Mouse (Mus musculus) heart, postnatal 0 days (tissue): Measurements from ENCODE around the gene A930004D18Rik.

Experiments
- CTCF ChIP-seq: IDR thresholded peaks from 2 replicates; pipeline ENCODE4 v1.5.1; 2016; ENCODE audit warnings: antibody characterized with exemption, control low read depth, low read depth
- EP300 ChIP-seq: IDR thresholded peaks from 2 replicates; pipeline ENCODE4 v1.6.1; 2016; ENCODE audit warnings: antibody characterized with exemption, low read depth

DNA sequence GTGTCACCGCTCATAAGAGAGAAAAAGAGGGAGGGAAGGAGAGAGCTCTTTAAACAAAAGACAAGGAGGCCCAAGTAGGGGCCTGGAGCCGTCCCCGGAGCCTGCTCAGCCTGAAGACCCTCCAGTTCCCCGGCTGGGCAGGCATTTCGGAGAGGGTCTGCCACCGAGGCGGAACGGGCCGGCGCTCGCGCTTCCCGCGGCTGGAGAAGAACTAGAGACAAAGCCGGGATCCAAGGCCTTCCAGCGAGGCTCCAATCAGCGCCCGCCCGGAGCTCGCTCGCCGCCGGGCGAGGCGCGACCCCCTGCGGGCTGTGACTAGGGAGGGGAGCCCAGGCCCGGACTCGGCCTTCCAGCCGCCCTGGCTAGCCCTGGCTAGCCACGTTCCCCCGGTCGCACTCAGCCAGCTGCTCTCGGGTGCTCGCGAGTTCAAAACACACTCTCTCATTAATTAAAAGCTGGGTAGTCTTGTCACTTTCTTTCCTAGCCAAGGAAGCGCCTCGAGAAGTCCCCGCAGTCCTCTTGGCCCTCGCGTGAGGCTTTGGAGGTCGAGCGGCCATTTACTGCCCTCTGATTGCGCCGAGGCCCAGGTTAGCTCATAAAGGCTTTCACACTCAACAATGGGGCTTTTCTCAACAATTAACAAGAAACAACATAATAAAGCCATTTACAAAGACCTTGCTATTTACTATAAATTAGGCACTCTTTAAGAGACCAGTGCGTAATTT, 2.2 kb upstream of the A930004D18Rik start:
- TF ChIP-seq CTCF (no peak), EP300 (no peak)
